Comparison of ENCODE assay signal across 21 mouse cellular contexts in the genomic region with DNA sequence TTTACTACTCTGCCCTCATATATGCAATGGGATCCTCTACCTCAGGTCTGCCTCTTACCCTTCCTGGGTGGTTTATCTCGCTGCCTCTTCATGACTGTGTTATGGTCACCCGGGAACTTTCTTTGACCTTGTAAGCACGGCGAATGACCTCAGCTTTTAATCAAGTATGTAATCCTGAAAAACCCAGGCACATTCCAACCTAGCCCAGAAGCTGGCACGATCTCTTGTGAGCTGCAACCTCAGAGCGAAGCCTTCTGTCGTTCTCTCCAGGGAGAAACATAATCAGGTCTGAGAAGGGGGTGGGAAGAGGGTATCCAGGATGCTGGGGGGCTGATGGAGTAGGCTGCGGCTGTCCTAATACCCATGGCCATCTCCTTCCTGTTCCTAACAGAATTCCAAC. TPM values are rescaled to one million over a fixed set of nuclear protein-coding genes. Genes with fewer than 3 reads are reported as not detected.
DNase-seq lines count a peak whose midpoint lies in the region; ATAC-seq and TF ChIP-seq lines count a peak whose summit lies in the region.
"Had no signal": no experiment of that assay in that cellular context is flagged by ENCODE, and none has a peak within 500 bp of the region (broad histone marks: within the 10 kb centered on the region; RNA-seq: fewer than 3 reads in every experiment).

No protein-coding gene starts in this region.

- H3K4me1 ChIP-seq in forebrain, embryonic 10.5 days: peaks cover 51% of the 10 kb centered on the region
- peaks cover 34% of the 10 kb centered on the region for H3K4me1 ChIP-seq in forebrain, embryonic 12.5 days
- H3K4me1 ChIP-seq in heart, postnatal 0 days (ENCODE audit: control insufficient read depth, insufficient read depth): peaks cover 37% of the 10 kb centered on the region
- H3K4me1 ChIP-seq in embryonic facial prominence, embryonic 11.5 days (ENCODE audit: control insufficient read depth, insufficient read depth, low read length): peaks cover 5% of the 10 kb centered on the region; the same call in 1 of the 2 replicates

- no peak for DNase-seq in forebrain, embryonic 10.5 days (ENCODE audit: extremely low spot score, low spot score)
- DNase-seq in heart, postnatal 0 days (ENCODE audit: low spot score): peak; percentile 26
- no peak for DNase-seq in heart, postnatal 14 days
- peak; percentile 15 for DNase-seq in embryonic facial prominence, embryonic 11.5 days (ENCODE audit: low spot score)
- DNase-seq in left cerebral cortex, adult 9 months (ENCODE audit: low spot score in 2 of 2): no peak
- DNase-seq in layer of hippocampus, postnatal 25 days (ENCODE audit: extremely low spot score in 1 of 2, low spot score in 1 of 2): no peak
- DNase-seq: cerebellum, adult 11-12 months; cerebellum, postnatal 25 days; forebrain, postnatal 0 days; layer of hippocampus, postnatal 36 days; liver; lung, adult 18-20 months; midbrain, embryonic 14.5 days; right cerebral cortex, postnatal 14 days; thymus, postnatal 36 days had no signal

- intact Hi-C loops in heart, postnatal 14 days (cut with DNase I): no loop called here

- no peaks in the 10 kb centered on the region for H3K9me3 ChIP-seq in forebrain, embryonic 10.5 days
- no peaks in the 10 kb centered on the region for H3K9me3 ChIP-seq in forebrain, embryonic 12.5 days
- H3K9me3 ChIP-seq in heart, postnatal 0 days (replicated peaks; ENCODE audit: control insufficient read depth, low read length): no peaks in the 10 kb centered on the region
- no peaks in the 10 kb centered on the region for H3K9me3 ChIP-seq in embryonic facial prominence, embryonic 11.5 days (replicated peaks; ENCODE audit: control insufficient read depth, low read length)
- H3K9me3 ChIP-seq: megakaryocyte, embryonic 14.5 days had no signal

- no peak for TF ChIP-seq EP300 in heart, postnatal 0 days (IDR thresholded peaks at IDR 0.05; ENCODE audit: low read depth)

- WGBS in forebrain, embryonic 10.5 days: 64% methylated on average over 8 of the region's 8 CpGs
- WGBS in forebrain, embryonic 12.5 days: 67% methylated on average over 8 of the region's 8 CpGs
- 21% methylated on average over 8 of the region's 8 CpGs for WGBS in heart, postnatal 0 days
- WGBS in embryonic facial prominence, embryonic 11.5 days: 49% methylated on average over 8 of the region's 8 CpGs

- H3K9ac ChIP-seq in forebrain, embryonic 12.5 days: no peak overlapping the region
- H3K9ac ChIP-seq in heart, postnatal 0 days (replicated peaks; ENCODE audit: low read depth, low read length): no peak overlapping the region
- H3K9ac ChIP-seq in embryonic facial prominence, embryonic 11.5 days (replicated peaks; ENCODE audit: low read length): no peak overlapping the region
- H3K9ac ChIP-seq: forebrain, postnatal 0 days had no signal

- H3K27ac ChIP-seq in forebrain, embryonic 10.5 days: peak overlapping the region; percentile 48
- no peak overlapping the region for H3K27ac ChIP-seq in forebrain, embryonic 12.5 days
- no peak overlapping the region for H3K27ac ChIP-seq in heart, postnatal 0 days (ENCODE audit: low read depth)
- H3K27ac ChIP-seq in embryonic facial prominence, embryonic 11.5 days (replicated peaks; ENCODE audit: low read depth, low read length): no peak overlapping the region
- H3K27ac ChIP-seq: hindbrain, postnatal 0 days; kidney, postnatal 0 days had no signal

- no peaks in the 10 kb centered on the region for H3K27me3 ChIP-seq in forebrain, embryonic 10.5 days (ENCODE audit: poor library complexity, severe bottlenecking)
- H3K27me3 ChIP-seq in forebrain, embryonic 12.5 days: peaks cover 7% of the 10 kb centered on the region; the same call in 1 of the 2 replicates
- no peaks in the 10 kb centered on the region for H3K27me3 ChIP-seq in heart, postnatal 0 days (ENCODE audit: control insufficient read depth, insufficient read depth, low read length)
- H3K27me3 ChIP-seq in embryonic facial prominence, embryonic 11.5 days (ENCODE audit: control insufficient read depth, insufficient read depth, low read length): no peaks in the 10 kb centered on the region

- H3K4me3 ChIP-seq in forebrain, embryonic 10.5 days: no peak overlapping the region
- H3K4me3 ChIP-seq in forebrain, embryonic 12.5 days (replicated peaks): no peak overlapping the region
- H3K4me3 ChIP-seq in heart, postnatal 0 days (ENCODE audit: low read depth, low read length): no peak overlapping the region
- H3K4me3 ChIP-seq in embryonic facial prominence, embryonic 11.5 days (ENCODE audit: low read depth, low read length): no peak overlapping the region
- H3K4me3 ChIP-seq: megakaryocyte, embryonic 14.5 days had no signal

- no peak for ATAC-seq in forebrain, embryonic 12.5 days (ENCODE audit: low FRiP score)
- ATAC-seq in heart, postnatal 0 days (ENCODE audit: insufficient read depth, low read depth): no peak
- no peak for ATAC-seq in embryonic facial prominence, embryonic 11.5 days (replicated peaks; ENCODE audit: insufficient number of reproducible peaks, low FRiP score, low TSS enrichment, low read depth)
- ATAC-seq: forebrain, postnatal 0 days; hindbrain, postnatal 0 days; intestine, postnatal 0 days had no signal

- H3K36me3 ChIP-seq in forebrain, embryonic 10.5 days (replicated peaks): no peaks in the 10 kb centered on the region
- no peaks in the 10 kb centered on the region for H3K36me3 ChIP-seq in forebrain, embryonic 12.5 days (replicated peaks)
- H3K36me3 ChIP-seq in heart, postnatal 0 days (replicated peaks; ENCODE audit: control insufficient read depth, insufficient read depth, low read length): no peaks in the 10 kb centered on the region
- H3K36me3 ChIP-seq in embryonic facial prominence, embryonic 11.5 days (replicated peaks; ENCODE audit: control insufficient read depth, insufficient read depth, low read depth, low read length): no peaks in the 10 kb centered on the region
- H3K36me3 ChIP-seq: G1E had no signal

- TF ChIP-seq CTCF in heart, postnatal 0 days (IDR thresholded peaks at IDR 0.05; ENCODE audit: low read depth): no peak

- H3K4me2 ChIP-seq in forebrain, embryonic 12.5 days: no peak overlapping the region
- H3K4me2 ChIP-seq in heart, postnatal 0 days (ENCODE audit: low read depth, low read length): no peak overlapping the region
- H3K4me2 ChIP-seq in embryonic facial prominence, embryonic 11.5 days (ENCODE audit: low read depth, low read length): no peak overlapping the region

RNA-seq across cellular contexts. Expression of a gene that starts 45.8 kb away (rescaled TPM):
- polyA plus RNA-seq in forebrain, embryonic 10.5 days (2016; fragmentation: Nextera tagmentation; extraction: Ambion mirVana): 1.6 and 2.1 TPM in 2 replicates
- 2.6 and 2.8 TPM in 2 replicates for polyA plus RNA-seq in forebrain, embryonic 12.5 days (2016; fragmentation: Nextera tagmentation; extraction: Ambion mirVana)
- 0.31 and 0.70 TPM in 2 replicates for total RNA-seq in heart, postnatal 0 days (2014; rRNA removed; ENCODE audit: low replicate concordance)
- polyA plus RNA-seq in heart, postnatal 0 days (2015; fragmentation: Nextera tagmentation; extraction: Ambion mirVana): 0.22 and 0.31 TPM in 2 replicates
- total RNA-seq in heart, postnatal 14 days (2021): 1 to 10 TPM; 2.7 to 3.5 TPM
- polyA plus RNA-seq in embryonic facial prominence, embryonic 11.5 days (2014; fragmentation: Nextera tagmentation; extraction: Ambion mirVana): 3.8 and 4.1 TPM in 2 replicates
- total RNA-seq in layer of hippocampus, postnatal 25 days (2021): 10 to 100 TPM; 81.0 to 83.2 TPM
- polyA plus RNA-seq: G1E had no signal

Comparison
In these comparisons a context has a peak if more than half of its experiments do, and no peak if none do; other contexts are left out.
1. DNase-seq: peak in heart, postnatal 0 days (single experiment) and embryonic facial prominence, embryonic 11.5 days (single experiment); none in forebrain, embryonic 10.5 days (single experiment), heart, postnatal 14 days (0 of 2), left cerebral cortex, adult 9 months (0 of 2) and layer of hippocampus, postnatal 25 days (0 of 2).